Mouse (Mus musculus) spleen, postnatal 36 days (tissue): Measurements from ENCODE around the gene Lbp.

ENCODE experiments used
- DNase-seq, 2 experiments: peaks; one replicate each; pipeline ENCODE4 v3.0.0; 2022; ENCODE audit warnings: low spot score in 2 of 2, mixed read lengths in 1 of 2

Gene Lbp

DNA sequence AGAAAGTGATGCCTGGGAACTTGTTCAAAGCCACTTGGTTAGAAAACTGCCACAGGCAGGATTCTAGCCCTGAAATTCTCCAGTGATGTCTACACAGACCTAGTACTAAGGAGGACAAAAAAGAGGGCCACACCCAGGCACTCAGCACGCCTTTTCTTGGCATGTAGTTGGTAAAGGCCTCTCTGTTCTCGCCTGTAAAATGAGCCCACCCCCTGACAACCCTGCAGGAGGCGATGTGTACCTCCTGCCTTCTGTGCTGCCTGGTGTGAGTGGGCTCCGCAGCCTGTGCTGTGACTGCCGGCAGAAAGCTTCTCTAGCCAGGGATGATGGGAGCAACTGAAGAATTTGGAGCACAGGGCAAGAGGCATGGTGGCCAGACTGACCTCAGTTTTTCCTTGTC is 2.0 kb downstream of the Lbp start:
- no peak for DNase-seq

DNA sequence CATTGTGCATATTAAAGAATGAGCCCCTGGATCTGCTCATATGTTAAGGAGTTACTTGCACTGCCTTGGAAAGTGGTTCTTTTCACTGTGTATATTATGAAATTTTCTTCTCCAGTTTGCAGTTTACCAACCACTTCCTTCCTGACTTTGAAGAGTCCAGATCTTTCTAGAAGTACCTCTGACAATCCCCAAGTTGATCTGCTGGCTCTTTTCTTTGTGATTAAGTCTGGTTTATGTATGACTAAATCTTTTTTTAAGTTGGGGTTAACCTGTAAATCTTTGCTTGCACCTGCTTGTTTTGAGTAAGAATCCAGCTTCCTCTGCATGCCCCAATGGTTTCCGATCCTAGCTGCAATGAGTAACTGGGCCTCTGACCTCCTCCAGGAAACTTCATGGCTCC is 6.8 kb downstream of the Lbp start:
- DNase-seq: no peak

DNA sequence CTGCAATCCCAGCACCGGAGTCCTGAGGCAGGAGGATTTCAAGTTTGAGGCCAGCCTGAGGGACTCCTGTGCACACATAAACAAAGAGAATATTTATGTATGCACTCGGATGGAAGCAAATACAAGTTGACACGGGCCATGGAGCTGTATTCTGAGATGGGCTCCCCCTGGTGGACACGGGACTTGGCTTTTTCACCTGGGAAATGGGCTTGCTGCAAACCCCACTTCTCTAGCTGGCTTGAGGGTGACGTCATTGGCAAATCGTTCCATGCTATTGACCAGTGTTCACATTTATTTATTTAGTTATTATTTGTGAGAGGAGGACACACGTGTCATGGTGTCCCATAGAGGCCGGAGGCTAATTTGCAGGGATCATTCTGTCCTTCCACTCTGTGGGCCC is 10.1 kb downstream of the Lbp start:
- DNase-seq: no peak

DNA sequence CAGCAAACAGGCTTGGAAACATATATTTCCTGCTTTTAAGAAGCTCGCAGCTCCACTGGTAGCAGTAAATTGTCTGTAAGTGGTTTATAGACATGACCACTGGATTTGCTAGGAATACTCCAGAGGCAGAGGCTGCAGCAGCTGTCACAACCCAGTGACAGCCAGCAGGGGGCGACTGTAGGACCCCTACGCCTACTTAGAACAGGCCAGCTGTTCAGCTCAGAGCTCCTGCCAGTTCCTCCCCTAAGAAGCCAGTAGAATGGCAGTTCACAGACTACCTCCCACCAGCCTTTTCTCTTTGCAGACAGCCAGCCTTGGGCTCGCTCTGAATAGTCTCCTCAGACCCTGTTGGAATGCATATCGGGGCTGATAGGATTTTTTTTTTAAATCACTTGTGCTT is 10.7 kb downstream of the Lbp start:
- no peak for DNase-seq

DNA sequence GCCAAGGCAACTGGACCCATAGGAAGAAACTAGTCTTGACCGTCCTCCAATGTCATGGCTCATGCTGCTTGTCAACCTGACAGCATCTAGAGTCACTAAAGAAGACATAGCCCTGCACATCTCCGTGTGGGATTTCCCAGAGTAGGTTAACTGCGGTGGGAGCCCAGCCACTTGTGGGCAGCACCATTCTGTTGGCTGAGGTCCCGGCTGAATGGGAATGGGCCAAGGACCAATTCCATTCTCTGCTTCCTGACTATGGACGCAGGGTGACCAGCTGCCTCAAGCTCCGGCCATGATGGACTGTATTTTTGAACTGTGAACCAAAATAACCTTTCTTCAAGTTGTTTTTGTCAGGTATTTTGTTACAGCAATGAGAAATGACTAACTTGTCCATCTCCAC is 15.3 kb downstream of the Lbp start:
- DNase-seq: no peak

DNA sequence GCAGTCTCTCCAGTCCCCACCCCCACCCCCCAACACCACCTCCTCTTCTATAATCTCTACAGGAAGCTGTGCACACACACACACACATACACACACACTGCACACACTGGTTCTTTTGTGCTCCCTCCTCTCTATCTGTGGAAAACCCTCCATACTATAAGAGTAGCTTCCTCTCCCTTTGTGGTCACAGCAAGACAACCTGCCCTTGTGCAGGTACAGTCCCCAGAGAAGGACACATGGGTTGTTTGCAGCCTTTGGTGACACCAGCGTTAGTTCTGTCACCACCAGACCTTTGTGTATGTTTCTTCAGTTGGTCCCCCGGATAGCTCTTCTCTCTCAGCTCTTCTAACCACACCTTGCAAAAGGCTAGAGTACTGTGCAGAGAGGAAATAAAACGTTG is 16.6 kb downstream of the Lbp start:
- no peak for DNase-seq

DNA sequence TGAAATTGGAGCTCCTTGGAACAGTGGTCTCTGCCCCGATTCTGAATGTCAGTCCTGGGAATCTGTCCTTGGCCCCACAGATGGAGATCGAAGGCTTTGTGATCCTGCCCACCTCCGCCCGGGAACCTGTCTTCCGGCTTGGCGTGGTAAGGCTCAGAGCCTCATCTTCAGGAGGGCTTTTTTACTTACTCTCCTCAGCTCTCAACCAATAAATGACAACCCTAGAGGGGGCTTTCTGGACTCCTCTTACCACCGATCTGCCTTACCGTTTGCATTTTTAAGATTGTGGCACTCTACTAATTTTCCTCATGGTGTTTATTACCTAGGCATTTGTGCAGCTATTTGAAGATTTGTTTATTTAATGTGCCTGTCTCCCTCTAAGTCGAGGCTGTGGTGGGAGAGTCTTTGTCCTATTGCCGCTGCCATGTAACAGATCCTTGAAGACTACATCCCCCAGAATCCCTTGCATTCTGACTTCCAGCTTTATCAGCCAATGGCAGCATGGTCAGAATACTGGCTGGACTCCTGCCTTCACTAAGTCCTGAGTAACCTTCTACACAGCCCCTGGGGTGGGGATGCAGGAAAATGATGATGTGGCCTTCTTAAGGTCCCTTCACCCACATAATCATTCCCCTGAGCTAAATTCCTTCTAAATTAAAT is 18.4 kb downstream of the Lbp start:
- DNase-seq: no peak

DNA sequence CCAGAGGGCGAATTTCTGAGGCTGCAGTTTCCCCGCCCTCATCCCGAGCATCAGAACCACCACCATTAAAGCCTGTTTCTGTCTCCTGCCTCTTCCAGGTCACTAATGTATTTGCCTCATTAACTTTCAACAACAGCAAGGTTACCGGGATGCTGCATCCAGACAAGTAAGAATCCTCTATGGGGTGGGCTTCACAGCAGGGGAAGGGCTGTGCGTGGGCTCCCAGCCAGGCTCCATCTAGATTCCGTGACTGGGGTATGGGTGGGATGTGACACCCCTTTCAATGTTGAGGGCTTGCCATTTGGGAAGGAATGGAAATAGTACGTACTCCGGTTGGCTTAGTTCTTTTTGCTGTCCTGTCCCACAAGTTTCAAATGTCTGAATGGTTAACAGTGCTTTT is 19.3 kb downstream of the Lbp start:
- DNase-seq: no peak

DNA sequence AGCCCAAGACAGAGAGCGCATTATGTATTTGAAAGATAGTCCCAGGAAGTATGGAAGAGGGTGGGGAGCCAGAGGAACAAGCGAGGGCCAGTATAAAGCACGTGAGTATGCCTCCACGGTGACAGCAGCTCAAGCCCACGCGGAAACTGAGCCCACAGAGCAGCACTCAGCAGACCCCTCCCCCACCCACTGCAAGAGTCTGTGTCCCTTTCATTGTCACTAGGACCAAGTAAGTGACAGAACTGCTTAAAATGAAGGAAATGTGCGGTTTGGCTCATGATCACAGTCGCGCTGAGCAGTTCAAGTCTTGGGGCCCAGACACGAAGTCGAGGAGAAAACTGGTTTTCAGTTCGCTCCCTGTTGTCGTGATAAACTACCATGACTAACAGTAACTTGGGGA is 28.1 kb downstream of the Lbp start:
- DNase-seq: no peak

DNA sequence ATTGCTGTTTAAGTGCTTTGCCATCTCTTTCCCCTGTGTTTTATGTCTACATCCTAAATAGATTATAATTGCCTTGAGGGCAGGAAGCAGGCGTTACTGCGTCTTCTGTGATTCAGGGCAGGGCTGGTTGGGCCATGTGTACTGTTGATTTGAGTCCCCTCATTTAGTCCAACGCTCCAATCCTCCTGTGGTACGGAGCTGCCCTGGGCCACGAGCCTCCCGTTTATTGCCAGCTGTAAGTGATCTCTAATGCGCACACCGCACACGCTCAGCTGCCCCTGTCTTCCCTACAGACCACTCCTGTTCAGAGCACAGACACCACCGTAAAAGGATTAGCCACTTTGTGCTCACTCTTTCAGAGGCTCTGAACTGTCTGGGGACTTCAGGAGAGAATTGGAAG is 31.4 kb downstream of the Lbp start:
- DNase-seq: no peak

DNA sequence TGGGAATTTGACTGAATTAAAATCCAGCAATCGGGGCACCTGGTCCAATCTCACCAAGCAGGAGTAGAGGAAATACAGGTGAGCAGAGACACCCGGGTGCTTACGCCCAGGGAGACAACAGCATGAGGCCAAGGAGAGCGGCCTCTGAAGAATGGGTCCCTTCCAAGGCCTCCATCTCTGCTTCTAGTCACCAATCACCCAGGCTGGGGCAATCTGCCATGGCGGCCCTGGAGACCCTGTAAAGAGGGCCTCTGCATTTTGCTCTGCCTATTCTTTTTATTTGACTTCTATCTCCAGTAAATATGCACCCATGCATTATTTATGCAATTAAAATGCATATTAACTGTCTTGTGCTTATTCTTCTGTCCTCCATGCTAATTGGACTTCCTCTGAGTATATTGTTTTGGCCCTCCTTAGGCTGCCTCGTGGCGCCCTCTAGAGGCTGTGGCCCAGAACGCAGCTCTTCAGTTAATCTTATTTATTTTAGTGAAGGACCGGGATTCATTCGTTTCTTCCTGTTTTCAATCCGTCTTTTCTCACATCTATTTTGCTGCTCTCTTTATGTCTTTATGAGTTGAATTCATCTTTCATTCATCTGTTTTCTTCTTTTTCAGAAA is 33.8 kb downstream of the Lbp start:
- DNase-seq: peak in 1 of 2 experiments; percentile 35

DNA sequence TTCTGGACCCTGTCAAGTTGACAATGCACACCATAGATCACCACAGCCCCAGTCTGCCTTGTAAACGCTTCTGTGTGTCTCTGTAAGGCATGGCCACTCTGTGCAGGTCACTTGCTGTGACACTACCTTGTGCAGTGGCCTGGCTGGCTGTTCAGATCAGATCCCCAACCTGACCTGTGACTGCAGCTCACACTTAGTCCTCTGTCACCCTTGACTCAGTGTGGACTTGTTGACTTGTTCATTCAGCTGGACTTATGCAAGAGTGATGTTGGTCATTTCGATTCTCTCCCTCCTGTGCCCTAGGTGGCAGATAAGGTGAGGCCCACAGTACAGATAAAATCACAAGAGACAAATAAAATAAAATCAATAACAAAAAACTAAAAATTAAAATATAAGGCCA is 35.0 kb downstream of the Lbp start:
- no peak for DNase-seq

DNA sequence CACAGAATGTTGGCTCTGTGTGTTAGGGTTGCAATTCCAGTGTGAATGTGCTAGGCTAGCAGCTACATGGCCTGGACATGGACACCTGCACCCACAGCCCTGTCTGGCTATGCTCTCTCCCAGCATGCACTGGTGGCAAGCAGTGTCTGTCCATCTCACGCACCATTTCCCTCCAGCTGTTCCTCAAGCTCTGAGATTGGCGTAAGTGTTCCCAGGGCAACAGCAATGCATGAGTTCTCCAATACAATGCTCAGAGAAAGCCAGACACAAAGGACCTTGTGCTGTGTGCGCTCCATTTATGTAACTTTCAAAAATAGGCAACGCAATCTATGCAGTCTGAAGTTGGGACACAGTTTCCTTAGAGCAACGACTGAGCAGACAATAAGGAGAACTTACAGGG is 37.2 kb downstream of the Lbp start:
- DNase-seq: no peak

DNA sequence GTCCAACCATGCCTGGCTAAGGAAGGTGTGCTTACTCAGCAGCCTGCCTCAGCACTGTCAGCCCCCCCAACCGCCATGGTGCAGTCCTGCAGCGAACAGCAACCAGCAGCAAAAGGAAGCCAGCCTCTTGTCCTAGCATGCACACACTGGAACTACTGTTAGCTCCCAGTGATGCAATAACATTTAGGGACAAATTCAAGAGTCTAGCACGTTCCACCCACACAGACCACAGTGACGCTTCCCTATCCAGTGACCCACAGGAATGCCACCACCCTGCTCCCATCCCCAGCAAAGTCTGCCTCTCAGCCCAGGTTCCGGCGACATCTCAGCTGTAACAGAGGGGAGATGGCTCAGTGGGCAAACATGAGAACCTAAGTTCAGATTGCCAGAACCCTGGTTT is 40.2 kb downstream of the Lbp start:
- DNase-seq: no peak

DNA sequence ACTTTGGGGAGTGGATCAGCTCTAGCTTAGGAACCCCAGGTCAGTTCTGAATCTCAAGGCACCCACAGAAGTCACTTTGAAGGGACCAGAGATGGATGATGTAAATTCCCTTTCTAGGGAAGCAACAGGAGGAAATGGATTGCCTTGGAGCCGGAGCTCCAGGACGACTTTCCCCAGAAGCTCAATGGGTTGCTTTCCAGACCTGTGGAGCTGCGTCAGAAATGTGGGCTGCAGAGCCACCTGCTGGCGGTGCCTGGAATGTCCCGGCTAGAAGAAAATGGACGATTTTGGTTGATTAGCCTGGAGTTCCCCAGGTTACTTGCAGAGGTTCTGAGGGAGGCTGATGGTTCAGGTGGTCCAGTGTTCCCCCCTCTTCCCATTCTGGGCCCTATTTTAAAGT is 41.6 kb downstream of the Lbp start:
- DNase-seq: peak in 1 of 2 experiments; percentile 22

DNA sequence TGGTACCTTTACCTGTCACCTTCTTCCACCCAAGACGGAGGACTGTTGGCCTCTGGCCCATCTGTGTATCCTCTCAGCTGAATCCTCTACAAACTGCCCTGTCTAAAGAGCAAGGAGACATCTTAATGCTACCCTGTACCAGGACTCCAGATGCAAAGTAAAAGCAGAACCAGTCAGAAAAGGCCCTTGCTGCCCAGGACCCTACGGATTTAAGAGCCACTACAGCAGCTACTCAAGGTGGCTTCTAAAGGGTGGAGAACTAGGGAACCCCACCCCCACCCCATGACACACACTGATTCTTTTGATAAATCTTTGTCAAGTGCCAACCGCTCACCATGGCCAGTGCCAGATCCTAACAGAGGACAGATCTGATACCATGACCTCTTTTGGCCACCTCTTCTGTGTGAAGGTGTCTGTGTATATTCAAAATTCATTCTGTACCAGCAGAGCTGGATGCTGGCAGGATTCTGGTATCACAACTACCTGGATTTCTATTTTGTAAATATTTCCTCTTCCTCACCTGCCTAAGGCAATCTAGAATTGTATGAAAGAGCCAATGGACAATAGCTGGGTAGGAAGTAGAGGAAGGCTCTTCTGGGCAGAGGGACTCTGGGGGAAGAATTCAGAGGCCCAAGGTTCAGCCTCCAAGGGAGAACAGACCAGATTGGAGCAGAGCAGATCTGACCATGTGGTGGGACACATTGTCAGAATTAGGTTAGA is 46.7 kb downstream of the Lbp start:
- DNase-seq: no peak

DNA sequence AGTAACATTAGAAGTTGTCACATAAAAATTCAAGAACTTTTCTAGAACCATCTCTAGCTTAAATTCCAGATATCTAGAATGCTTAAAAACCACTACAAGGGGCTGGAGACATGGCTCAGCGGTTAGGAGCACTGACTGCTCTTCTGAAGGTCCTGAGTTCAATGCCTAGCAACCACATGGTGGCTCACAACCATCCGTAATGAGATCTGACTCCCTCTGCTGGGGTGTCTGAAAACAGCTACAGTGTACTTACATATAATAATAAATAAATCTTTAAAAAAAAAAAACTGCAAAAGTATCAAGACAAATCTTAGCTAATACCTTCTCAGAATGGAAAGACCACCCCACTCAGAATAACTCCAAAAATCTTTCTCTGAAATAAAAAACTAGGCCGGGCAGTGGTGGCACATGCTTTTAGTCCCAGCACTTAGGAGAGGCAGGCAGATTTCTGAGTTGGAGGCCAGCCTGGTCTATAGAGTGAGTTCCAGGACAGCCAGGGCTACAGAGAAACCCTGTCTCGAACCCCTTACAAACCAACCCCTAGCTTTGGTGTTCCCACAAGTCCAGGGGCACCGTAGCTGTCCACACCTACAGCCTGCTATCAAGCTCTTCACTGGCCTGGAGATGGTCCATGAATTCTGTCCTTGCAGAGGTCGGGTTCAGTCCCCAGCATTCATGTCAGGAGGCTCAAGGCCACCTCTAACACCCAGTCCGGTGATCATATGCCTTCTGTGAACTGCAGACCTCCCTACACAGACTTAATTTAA is 48.2 kb downstream of the Lbp start:
- no peak for DNase-seq

DNA sequence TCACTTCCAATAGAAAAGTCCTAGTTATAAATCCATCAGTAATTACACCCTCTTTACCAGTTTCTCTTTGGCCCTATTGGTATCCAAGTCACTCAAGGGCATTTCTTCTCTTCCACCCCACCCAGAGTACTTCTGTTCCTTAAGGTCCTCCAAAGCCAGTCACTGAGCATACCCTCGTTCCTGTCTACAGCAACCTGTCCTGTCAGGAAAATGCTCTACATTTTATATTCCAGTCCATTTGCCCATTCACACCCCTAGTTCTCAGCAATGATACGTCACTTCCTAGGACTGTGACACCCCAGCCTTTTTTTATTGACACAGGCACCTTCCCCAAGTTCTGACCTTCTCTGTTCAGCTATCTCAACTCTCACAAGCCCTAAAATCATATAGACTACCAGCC is 48.9 kb downstream of the Lbp start:
- DNase-seq: no peak

DNA sequence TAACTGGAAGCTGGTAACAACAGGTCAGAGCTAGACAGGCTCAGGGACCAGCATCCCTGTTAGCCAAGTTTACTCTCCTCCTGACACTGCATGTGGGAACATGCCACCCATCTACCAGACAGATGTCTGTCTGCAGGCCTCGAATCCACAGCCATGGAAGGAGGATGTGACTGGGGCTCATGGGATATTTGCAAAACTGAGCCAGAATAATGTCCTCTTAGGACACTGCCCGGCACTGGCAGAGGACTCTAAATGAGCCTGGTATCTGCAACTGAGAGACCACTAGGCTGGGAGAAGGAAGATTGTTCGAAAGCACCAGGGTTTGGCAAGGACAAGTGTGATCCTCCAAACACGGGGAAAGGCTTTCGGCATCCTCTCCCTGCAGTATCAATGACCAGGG is 49.8 kb downstream of the Lbp start:
- no peak for DNase-seq

DNA sequence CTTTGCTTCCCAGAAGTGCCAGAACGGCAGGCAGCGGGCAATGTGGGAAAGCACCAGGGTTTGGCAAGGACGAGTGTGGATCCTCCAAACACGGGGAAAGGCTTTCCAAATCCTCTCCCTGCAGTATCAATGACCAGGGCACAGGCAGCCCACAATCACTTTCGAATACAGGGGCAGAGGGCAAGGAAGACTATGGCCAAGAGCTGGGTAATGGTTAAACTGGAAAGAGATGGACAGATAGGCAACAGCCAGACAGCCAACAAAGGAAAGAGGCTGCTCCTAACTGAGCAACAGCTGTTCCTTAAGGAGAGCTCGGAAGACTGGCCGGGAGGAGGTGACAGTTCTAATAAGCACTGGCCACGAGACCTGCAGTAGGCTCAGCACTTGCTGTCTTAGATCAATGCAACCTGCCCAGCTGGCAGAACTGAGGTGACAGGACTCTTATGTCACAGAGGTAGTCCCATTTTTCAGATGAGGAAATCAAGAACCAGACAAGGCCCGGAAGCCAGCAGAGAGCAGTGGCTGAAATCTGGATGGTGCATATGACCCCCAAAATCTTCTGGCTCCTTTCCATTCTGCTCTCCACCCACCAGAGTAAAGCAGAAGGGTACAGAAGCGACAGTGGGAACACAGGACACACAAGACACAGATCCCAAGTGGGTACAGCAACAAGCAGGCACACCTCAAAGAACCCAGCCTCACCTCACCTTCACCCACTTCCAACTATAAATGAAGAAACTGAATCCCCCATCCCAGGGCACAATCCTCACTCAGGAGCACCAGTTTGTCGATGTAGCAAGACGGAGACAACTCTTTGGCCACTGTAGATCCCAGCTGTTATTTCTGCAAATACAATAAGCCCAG is 53.7 kb downstream of the Lbp start:
- DNase-seq: no peak

DNA sequence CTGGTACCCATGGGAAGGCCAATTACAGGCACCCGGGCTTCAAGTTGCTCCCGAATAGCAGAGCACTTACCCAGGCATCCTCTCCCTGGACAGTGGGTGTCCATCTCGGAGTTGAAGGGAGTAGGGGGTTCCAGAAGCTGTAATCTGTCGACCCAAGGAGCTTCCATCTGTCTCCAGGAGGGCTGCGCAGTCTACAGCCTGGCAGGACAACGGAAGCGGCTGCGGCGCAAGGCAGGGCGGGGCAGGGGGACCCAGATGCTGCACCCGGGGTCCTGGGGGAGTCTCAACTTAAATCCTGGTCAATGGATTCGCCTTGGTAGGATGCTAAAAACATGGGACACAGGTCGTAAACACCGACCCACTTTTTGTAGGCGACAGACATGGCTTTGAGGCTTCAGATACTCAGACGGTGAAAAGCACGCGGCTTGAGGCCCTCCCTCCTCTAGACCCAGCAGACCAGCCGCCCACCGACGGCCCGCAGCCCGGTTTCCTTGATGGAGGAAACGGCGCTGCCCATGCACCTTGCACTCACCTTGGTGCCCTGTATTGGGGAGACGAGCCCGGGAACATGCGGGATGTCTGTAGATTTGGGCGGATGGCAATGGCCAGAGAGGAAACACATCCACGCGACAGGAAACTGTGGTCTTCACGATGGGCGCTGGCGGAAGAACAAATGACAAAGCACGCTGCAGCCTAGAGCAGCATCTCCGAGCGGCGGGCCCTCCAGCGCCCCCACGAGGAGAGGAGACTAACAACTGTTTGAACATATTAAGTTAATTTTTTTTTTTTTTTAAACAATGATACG is 54.8 kb downstream of the Lbp start:
- peak; percentile 80 to 86 for DNase-seq
